Mouse (Mus musculus) liver, embryonic 11.5 days (tissue): ENCODE measurements around the gene Sppl3. TPM values are rescaled to one million over a fixed set of nuclear protein-coding genes. Genes with fewer than 3 reads are reported as not detected.

ENCODE experiments used
- ATAC-seq: fragments of 200-750 bp; cut with Nextera tagmentation; replicated peaks from 2 replicates; pipeline ENCODE4 v1.8.0; 2017; ENCODE audit warnings: moderate number of reproducible peaks, mild to moderate bottlenecking, moderate TSS enrichment, moderate library complexity; ENCODE audit not compliant: low FRiP score
- DNase-seq: peaks from one replicate; pipeline ENCODE4 v3.0.0-alpha.2; 2017; ENCODE audit warnings: low spot score
- H3K27ac ChIP-seq: fragments of 300-500 bp; sonication (generic); 2 replicates; pipeline ENCODE4 v1.5.1; 2014; ENCODE audit warnings: mild to moderate bottlenecking, low read depth, low read length, control low read depth
- H3K27me3 ChIP-seq: fragments of 300-500 bp; sonication (generic); replicated peaks from 2 replicates; pipeline ENCODE4 v1.6.1; 2014; ENCODE audit warnings: low read length, mixed read lengths; ENCODE audit not compliant: control insufficient read depth, insufficient read depth
- H3K36me3 ChIP-seq: fragments of 300-500 bp; sonication (generic); 2 replicates; pipeline ENCODE4 v1.6.1; 2014; ENCODE audit warnings: mild to moderate bottlenecking, low read length, moderate library complexity, mixed read lengths; ENCODE audit not compliant: control insufficient read depth, insufficient read depth
- H3K4me1 ChIP-seq: fragments of 300-500 bp; sonication (generic); replicated peaks from 2 replicates; pipeline ENCODE4 v1.6.1; 2014; ENCODE audit warnings: low read length, mixed read lengths; ENCODE audit not compliant: control insufficient read depth, insufficient read depth
- H3K4me2 ChIP-seq: fragments of 300-500 bp; sonication (generic); 2 replicates; pipeline ENCODE4 v1.6.1; 2014; ENCODE audit warnings: mild to moderate bottlenecking, control low read depth, moderate library complexity
- H3K4me3 ChIP-seq: fragments of 300-500 bp; sonication (generic); 2 replicates; pipeline ENCODE4 v1.5.1; 2014; ENCODE audit warnings: low read depth, low read length, control low read depth
- H3K9ac ChIP-seq: fragments of 300-500 bp; sonication (generic); 2 replicates; pipeline ENCODE4 v1.6.1; 2014; ENCODE audit warnings: low read depth, low read length, control low read depth
- H3K9me3 ChIP-seq: fragments of 300-500 bp; sonication (generic); 2 replicates; pipeline ENCODE4 v1.6.1; 2016; ENCODE audit warnings: low read length, inconsistent platforms, mixed read lengths; ENCODE audit not compliant: control insufficient read depth
- WGBS: fragments of 180-500 bp; shearing (Covaris S2); extraction: QIAGEN DNeasy Blood & Tissue Kit; methylation state at CpG from one replicate; pipeline ENCODE4 v1.1.7; 2014; 5-methylcytosine and 5-hydroxymethylcytosine counted together
- polyA plus RNA-seq: library from polyadenylated mRNA; unstranded; fragments of >200 nt; fragmentation: Nextera tagmentation; extraction: Ambion mirVana; gene quantifications from 2 replicates; pipeline ENCODE4 v1.2.1, GENCODE M21; 2014

The Sppl3 gene
- polyA plus RNA-seq, 1 experiment from 2014 or later, result 17.6 TPM

DNA sequence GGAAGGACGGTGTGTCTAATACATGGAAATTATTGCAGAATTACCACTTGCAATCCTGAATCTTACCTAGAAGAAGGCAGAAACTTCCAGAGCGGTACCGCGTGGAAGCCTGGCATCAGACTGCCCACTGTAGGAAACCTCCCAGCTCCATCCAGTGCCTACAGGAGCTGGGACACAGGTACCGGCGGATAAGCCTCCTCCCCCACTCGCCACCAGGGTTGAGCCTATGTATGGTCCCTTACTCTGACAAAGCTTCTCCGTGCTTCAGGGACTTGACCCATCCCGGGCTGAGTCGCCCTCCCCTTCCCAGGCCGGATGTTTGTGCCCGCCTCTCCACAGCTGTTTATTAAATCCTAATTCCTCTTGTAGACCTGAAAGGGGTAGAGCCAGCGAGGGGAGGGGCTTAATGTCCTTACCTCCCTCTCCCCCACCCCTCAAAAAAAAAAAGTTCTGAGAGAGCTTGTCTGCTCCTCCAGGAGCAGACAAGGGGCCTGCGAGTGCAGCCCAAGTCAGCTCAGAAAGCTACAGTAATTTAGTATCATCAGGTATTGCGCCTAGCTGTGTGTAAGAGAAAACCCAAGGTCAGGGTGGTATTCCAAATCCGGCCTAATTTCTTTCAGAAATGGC is 30.7 kb upstream of the Sppl3 start:
- DNase-seq (no peak), ATAC-seq (peak; percentile 40; the same call in 1 of the 2 replicates)
- Histone ChIP-seq H3K27me3 (no peaks in the 10 kb centered on the region), H3K4me3 (peak overlapping the region; percentile 51), H3K4me1 (peaks cover 21% of the 10 kb centered on the region), H3K4me2 (peak overlapping the region; percentile 99), H3K36me3 (no peaks in the 10 kb centered on the region), H3K9me3 (no peaks in the 10 kb centered on the region), H3K9ac (peak overlapping the region; percentile 66), H3K27ac (peak overlapping the region; percentile 86)
- WGBS, result 25% methylated on average over 16 of the region's 16 CpGs

DNA sequence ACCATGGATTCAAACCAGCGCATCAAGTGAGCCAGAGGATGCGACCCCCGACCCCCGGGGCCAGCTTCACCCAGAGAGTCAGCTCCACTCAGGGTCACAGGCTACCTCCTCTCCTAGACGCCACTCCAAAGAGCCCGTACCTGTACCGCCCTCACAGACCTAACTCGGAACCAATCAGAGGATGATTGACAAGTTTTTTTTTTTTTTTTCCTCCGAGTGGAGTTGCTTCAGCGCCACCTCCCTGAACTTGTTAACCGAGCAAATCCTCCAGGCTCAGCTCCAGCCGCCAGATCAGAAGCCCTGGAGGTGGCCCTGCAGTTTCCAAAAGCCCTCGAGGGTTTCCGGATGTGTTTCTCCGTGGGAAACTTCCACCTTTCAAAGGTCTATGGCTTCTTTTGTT is 28.9 kb upstream of the Sppl3 start:
- 44% methylated on average over 15 of the region's 15 CpGs for WGBS
- no peak overlapping the region for H3K4me2 ChIP-seq
- peaks cover 21% of the 10 kb centered on the region for H3K4me1 ChIP-seq
- no peak for ATAC-seq
- no peaks in the 10 kb centered on the region for H3K36me3 ChIP-seq
- no peak overlapping the region for H3K9ac ChIP-seq
- H3K27ac ChIP-seq, result no peak overlapping the region
- DNase-seq, result no peak
- no peak overlapping the region for H3K4me3 ChIP-seq
- no peaks in the 10 kb centered on the region for H3K9me3 ChIP-seq
- H3K27me3 ChIP-seq, result no peaks in the 10 kb centered on the region

DNA sequence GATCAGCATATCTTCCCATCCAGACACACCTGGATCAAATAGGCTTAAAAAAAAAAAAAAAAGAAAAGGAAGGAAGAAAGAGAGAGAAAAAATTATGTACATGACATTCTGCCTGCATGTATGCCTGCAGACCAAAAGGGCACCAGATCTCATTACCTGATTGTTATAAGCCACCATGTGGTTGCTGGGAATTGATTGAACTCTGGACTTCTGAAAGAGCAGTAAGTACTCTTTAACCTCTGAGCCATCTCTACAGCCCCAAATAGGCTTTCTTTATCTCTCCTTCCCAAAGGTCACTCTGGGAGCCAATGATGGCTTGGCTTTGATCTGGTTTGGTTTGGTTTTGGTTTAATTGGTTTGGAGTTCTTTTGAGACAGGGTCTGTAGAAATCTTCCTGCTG is 25.9 kb upstream of the Sppl3 start:
- ATAC-seq, result no peak
- Histone ChIP-seq H3K36me3 (no peaks in the 10 kb centered on the region), H3K4me2 (no peak overlapping the region), H3K9me3 (no peaks in the 10 kb centered on the region), H3K27me3 (no peaks in the 10 kb centered on the region), H3K27ac (no peak overlapping the region), H3K4me1 (peaks cover 13% of the 10 kb centered on the region), H3K9ac (no peak overlapping the region), H3K4me3 (no peak overlapping the region)
- DNase-seq, result no peak

DNA sequence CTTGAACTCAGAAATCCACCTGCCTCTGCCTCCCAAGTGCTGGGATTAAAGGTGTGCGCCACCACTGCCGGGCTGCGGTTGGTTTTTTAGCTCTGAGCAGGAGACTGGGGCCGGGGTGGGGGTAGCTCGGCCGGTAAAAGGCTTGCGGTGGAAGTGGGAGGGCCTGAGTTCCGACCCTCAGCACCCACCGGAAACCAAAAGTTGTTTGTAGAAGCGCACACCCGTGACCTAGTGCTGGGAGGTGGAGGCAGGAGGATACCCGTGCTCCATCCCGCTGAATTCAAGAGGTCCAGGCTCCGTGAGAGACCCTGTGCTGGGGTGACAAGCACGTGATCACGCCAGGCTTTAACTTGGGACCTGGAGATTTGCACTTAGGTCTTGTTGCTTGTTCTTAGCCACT is 14.5 kb upstream of the Sppl3 start:
- no peak overlapping the region for H3K9ac ChIP-seq
- ATAC-seq (no peak), DNase-seq (no peak)
- no peaks in the 10 kb centered on the region for H3K4me1 ChIP-seq
- peak overlapping the region; percentile 37; the same call in 1 of the 2 replicates for H3K4me2 ChIP-seq
- H3K27ac ChIP-seq, result no peak overlapping the region
- H3K4me3 ChIP-seq, result no peak overlapping the region
- 51% methylated on average over 16 of the region's 16 CpGs for WGBS
- H3K36me3 ChIP-seq, result no peaks in the 10 kb centered on the region
- H3K9me3 ChIP-seq, result no peaks in the 10 kb centered on the region
- no peaks in the 10 kb centered on the region for H3K27me3 ChIP-seq

DNA sequence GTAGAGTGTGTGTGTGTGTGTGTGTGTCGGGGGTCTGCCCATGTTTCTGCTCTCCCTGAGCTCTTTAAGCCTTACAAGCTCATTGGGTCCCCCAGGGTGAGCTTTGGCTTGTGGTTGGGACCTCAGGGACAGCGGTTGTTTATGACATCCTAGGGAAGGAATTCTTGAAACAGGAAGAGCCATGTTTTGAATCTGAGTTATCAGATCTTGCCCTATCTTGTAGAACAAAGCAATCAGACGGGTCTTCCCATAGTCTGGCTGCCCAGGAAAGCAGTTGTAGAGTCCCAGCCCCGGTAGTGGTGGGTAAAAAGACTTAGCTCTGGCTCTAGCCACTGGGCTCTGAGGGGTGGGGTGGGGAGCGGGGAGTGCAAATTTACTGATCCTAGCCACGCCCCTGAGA is 13.6 kb upstream of the Sppl3 start:
- no peaks in the 10 kb centered on the region for H3K36me3 ChIP-seq
- DNase-seq, result no peak
- 38% methylated on average over 6 of the region's 6 CpGs for WGBS
- no peaks in the 10 kb centered on the region for H3K9me3 ChIP-seq
- H3K4me2 ChIP-seq, result no peak overlapping the region
- no peak overlapping the region for H3K27ac ChIP-seq
- H3K4me1 ChIP-seq, result no peaks in the 10 kb centered on the region
- 0 out of 2 replicates have a peak, but pooled peaks cover 3% of the 10 kb centered on the region for H3K27me3 ChIP-seq
- no peak for ATAC-seq
- H3K9ac ChIP-seq, result no peak overlapping the region
- no peak overlapping the region for H3K4me3 ChIP-seq

DNA sequence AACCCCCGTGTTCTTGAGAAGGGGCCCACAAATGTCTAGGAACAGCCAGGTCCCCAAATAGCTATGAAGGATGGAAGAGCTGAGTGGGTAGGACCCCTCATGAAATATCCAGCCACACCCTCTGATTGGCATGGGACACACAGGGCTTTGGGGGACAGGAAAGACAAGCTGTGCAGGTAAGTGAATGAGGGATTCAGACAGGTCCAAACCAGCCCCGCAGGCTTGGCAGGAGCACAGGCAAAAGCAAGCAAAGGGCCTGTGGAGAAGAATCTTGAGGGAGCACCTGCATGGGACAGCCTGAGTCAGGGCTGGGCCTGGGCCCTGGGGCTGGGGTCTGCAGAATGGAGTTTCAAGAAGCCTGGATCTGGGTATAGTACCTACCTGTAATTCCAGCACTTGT is 10.4 kb upstream of the Sppl3 start:
- Histone ChIP-seq H3K36me3 (no peaks in the 10 kb centered on the region), H3K4me3 (no peak overlapping the region), H3K9me3 (no peaks in the 10 kb centered on the region), H3K27me3 (0 out of 2 replicates have a peak, but pooled peaks cover 3% of the 10 kb centered on the region), H3K27ac (no peak overlapping the region), H3K9ac (no peak overlapping the region), H3K4me2 (no peak overlapping the region), H3K4me1 (peaks cover 3% of the 10 kb centered on the region; the same call in 1 of the 2 replicates)
- no peak for DNase-seq
- 70% methylated on average over 2 of the region's 2 CpGs for WGBS
- ATAC-seq, result no peak

DNA sequence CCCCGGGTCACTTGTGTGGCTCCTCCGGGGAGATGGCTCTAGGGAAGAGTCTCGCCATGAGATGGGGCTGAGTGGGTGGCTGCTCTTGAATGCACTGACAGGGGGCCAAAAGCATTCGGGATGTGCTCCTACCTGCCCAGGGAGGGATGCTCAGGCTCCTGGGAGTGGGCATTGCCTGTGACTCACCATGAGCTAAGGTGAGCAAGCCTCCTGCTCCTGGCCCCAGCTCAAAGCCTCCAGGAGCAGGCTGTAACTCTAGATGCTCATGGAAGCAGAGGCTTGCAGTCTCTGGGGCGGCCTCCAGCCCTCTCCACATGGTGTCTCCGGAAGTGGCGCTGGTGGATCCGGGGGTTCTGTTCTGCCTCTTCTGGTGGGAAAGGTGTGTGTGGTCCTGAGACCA is 9.5 kb upstream of the Sppl3 start:
- DNase-seq (no peak), ATAC-seq (no peak)
- H3K27ac ChIP-seq, result no peak overlapping the region
- WGBS, result 83% methylated on average over 8 of the region's 8 CpGs
- no peak overlapping the region for H3K9ac ChIP-seq
- no peak overlapping the region for H3K4me3 ChIP-seq
- no peaks in the 10 kb centered on the region for H3K36me3 ChIP-seq
- H3K4me2 ChIP-seq, result no peak overlapping the region
- no peaks in the 10 kb centered on the region for H3K9me3 ChIP-seq
- 0 out of 2 replicates have a peak, but pooled peaks cover 3% of the 10 kb centered on the region for H3K27me3 ChIP-seq
- peaks cover 3% of the 10 kb centered on the region; the same call in 1 of the 2 replicates for H3K4me1 ChIP-seq

DNA sequence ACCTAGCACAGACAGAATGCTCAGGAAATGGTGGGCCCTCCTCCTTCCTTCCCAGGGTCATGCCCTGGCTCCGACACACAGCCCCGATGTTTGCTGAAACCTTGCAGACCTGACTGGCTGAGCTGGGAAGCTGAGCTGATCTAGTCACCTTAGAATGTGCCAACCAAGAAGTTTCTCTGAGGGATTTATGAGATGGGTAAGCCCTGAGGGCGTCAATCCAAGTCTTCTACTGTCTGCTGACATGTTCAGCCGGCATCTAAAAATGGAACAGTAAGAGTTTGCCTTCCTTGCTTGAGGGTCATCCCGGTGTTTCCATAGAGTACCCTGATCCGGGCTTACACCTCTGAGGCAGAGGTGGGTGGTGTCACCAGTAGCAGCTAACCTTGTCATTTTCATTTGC is 8.2 kb upstream of the Sppl3 start:
- Histone ChIP-seq H3K4me3 (no peak overlapping the region), H3K4me2 (no peak overlapping the region), H3K9me3 (no peaks in the 10 kb centered on the region), H3K9ac (no peak overlapping the region), H3K36me3 (no peaks in the 10 kb centered on the region), H3K27me3 (0 out of 2 replicates have a peak, but pooled peaks cover 3% of the 10 kb centered on the region), H3K27ac (no peak overlapping the region), H3K4me1 (peaks cover 3% of the 10 kb centered on the region; the same call in 1 of the 2 replicates)
- 53% methylated on average over 6 of the region's 6 CpGs for WGBS
- no peak for DNase-seq
- ATAC-seq, result no peak

DNA sequence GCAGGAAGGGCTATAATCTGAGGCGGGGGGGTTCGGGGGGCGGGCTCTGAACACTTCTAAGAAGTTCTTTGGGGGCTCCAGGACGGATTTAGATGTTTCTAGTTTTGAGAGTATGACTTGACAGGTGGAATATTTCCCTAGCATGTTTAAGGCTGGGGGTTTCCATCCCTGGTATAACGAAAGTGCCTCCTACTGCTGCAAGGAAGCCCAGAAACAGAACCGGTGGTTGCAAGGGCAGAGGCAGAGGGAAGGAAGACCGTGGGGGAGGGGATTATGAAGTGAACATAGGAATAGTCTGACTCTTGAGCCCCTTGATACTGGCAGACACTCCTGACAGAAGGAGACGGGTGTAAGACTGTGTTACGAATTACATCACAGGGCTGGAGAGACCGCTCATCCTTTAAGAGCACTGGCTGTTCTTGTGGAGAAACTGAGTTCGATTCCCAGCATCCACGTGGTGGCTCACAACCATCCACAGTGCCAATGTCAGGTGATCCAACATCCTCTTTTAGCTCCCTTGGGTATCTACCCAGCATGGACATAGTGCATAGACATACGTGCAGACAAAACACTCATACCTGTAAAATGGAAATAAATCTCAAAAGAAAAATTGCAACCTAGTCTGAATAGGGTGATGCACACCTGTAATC is 7.6 kb upstream of the Sppl3 start:
- Histone ChIP-seq H3K4me3 (no peak overlapping the region), H3K36me3 (no peaks in the 10 kb centered on the region), H3K4me1 (peaks cover 3% of the 10 kb centered on the region; the same call in 1 of the 2 replicates), H3K9me3 (no peaks in the 10 kb centered on the region), H3K27ac (no peak overlapping the region), H3K4me2 (no peak overlapping the region), H3K27me3 (0 out of 2 replicates have a peak, but pooled peaks cover 3% of the 10 kb centered on the region), H3K9ac (no peak overlapping the region)
- DNase-seq, result no peak
- WGBS, result 65% methylated on average over 13 of the region's 13 CpGs
- no peak for ATAC-seq
